Mouse (Mus musculus) activated CD4-positive, CD25-positive, alpha-beta regulatory T cell, adult 9 weeks (primary cell): ENCODE data around the gene Ubxn4. TPM values are rescaled to one million over a fixed set of nuclear protein-coding genes. Genes with fewer than 3 reads are reported as not detected.

ENCODE experiments used
- polyA plus RNA-seq: library from polyadenylated mRNA; unstranded; fragments of 100-300 nt; shearing (Covaris generic); gene quantifications from one replicate; pipeline ENCODE4 v1.2.1, GENCODE M21; 2017

Ubxn4 gene
- 115 TPM for polyA plus RNA-seq

DNA sequence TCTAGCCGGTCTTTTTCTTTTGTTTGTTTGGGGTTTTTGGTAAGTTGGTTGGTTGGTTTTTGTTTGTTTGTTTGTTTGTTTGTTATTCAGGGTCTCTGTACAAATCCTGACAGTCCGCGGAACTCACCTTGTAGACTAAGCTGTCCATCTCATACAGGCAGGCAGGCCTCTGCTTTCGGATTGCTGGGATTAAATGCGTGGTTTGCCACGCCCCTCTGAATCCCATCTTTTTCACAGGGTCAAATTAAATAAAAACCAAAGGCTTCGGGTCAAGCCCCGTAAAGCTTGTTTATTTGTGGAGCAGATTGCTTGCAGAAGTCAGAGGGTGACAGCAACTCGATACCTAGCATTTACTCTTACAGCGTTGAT lies at the start of gene Ubxn4:
Gene Ubxn4 (plus strand): TSS at position 338 of the 369 bp plus-strand sequence.

DNA sequence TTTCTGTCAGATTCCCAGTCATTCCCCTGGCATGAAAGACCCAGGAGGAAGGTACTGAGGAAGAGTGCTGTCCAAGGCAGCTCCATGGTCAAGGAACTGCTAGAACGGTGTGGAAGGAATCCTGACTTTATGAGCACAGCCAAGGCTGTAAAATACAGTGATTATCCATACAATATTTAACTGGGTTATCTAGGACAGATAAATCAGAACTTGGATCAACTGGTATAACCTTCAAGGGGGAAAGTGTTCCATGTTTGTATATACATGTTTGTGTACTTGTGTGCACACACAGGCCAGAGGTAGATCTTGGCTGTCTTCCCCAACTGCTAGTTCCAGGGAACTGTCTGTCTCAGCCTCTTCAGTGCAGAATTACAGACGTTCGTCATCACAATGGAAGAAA lies 84.5 kb downstream of the Ubxn4 start, which contains the start of gene Lct:
Gene Lct (minus strand): TSS at position 101 of the 400 bp plus-strand sequence.

Other genes with a start within 250 kb of the Ubxn4 start
- gene Zranb3, start 140.9 kb upstream of the Ubxn4 start, polyA plus RNA-seq: 1.9 TPM
- 88.7 TPM for gene R3hdm1, start 140.7 kb upstream of the Ubxn4 start, polyA plus RNA-seq
- gene Lct, start 84.4 kb downstream of the Ubxn4 start, polyA plus RNA-seq: 0.06 TPM
- 156 TPM for gene Mcm6, start 115.7 kb downstream of the Ubxn4 start, polyA plus RNA-seq
- gene Dars, start 173.4 kb downstream of the Ubxn4 start, polyA plus RNA-seq: 196 TPM